Mouse (Mus musculus): ENCODE measurements at regions not wholly inside any gene's neighbourhood (a gene's known extent, or its start where the extent isn't known, plus 50 kb on each side); places are given as distances from the start of the nearest gene placed in this dataset.

GRCm38 (mm10) chr10:96435109-96435508 lies 181.7 kb upstream of the Btg1 start:
- no peak for ATAC-seq

- ATAC-seq, result no peak
These were observed 178.3 kb upstream of the Btg1 start for GRCm38 (mm10) chr10:96438398-96439103.

GRCm38 (mm10) chr10:96442165-96442564 lies 174.6 kb upstream of the Btg1 start:
- no peak for ATAC-seq

- no peak for ATAC-seq
These were observed 166.5 kb upstream of the Btg1 start for GRCm38 (mm10) chr10:96450266-96450665.

- ATAC-seq, result no peak
These were observed 161.9 kb upstream of the Btg1 start for GRCm38 (mm10) chr10:96454857-96455256.

GRCm38 (mm10) chr10:96458551-96458950 lies 158.3 kb upstream of the Btg1 start:
- no peak for ATAC-seq

- ATAC-seq, result no peak
These were observed 157.6 kb upstream of the Btg1 start for GRCm38 (mm10) chr10:96459186-96459585.

GRCm38 (mm10) chr10:96460151-96460550 lies 156.7 kb upstream of the Btg1 start:
- ATAC-seq, result no peak

GRCm38 (mm10) chr10:96460617-96461338 lies 156.0 kb upstream of the Btg1 start:
- ATAC-seq, result peak; percentile 72

GRCm38 (mm10) chr10:96465967-96466366 lies 150.8 kb upstream of the Btg1 start:
- ATAC-seq, result no peak

GRCm38 (mm10) chr10:96466845-96467244 lies 150.0 kb upstream of the Btg1 start:
- ATAC-seq, result peak; percentile 81

- ATAC-seq, result no peak
These were observed 149.1 kb upstream of the Btg1 start for GRCm38 (mm10) chr10:96467661-96468060.

GRCm38 (mm10) chr10:96471523-96471922 lies 145.3 kb upstream of the Btg1 start:
- ATAC-seq, result peak; percentile 63

- no peak for ATAC-seq
These were observed 137.5 kb upstream of the Btg1 start for GRCm38 (mm10) chr10:96479350-96479749.

GRCm38 (mm10) chr10:96479786-96480185 lies 137.0 kb upstream of the Btg1 start:
- ATAC-seq, result no peak

- ATAC-seq, result no peak
These were observed 136.1 kb upstream of the Btg1 start for GRCm38 (mm10) chr10:96480453-96481324.

GRCm38 (mm10) chr10:96481325-96481638 lies 135.5 kb upstream of the Btg1 start:
- peak; percentile 58 for ATAC-seq

- no peak for ATAC-seq
These were observed 130.1 kb upstream of the Btg1 start for GRCm38 (mm10) chr10:96486724-96487123.

- ATAC-seq, result no peak
These were observed 123.1 kb upstream of the Btg1 start for GRCm38 (mm10) chr10:96493706-96494105.

GRCm38 (mm10) chr10:96496700-96497099 lies 120.1 kb upstream of the Btg1 start:
- peak; percentile 34 for ATAC-seq

GRCm38 (mm10) chr10:96497482-96497881 lies 119.3 kb upstream of the Btg1 start:
- ATAC-seq, result peak; percentile 73

GRCm38 (mm10) chr10:96499274-96499673 lies 117.5 kb upstream of the Btg1 start:
- ATAC-seq, result no peak

GRCm38 (mm10) chr10:96502090-96502728 lies 114.6 kb upstream of the Btg1 start:
- no peak for ATAC-seq
